Mouse (Mus musculus): ENCODE measurements around the gene Treml2.
"Not testable (repeated sequence)": the region's sequence is repeated elsewhere in the genome, so short reads cannot be mapped to it uniquely, and the experiment has no call there.

Gene Treml2

DNA sequence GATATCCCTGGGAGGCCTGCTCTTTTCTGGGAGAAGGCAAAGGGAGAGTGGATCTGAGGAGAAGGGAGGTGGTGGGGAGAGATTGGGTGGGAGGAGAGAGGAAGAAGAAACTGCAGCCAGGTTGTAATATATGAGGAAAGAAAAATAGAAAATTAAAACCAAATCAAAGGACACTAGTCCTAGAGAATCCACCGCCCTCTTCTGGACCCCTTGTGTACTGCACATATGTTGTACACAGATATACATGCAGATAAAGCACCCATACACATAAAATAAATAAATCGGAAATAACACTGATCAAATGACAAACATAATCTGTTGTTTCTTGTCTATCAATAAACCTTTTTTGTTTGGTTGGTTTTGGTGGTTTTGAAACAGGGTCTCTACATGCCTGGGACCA lies 12.0 kb upstream of the Treml2 start:
- in situ Hi-C loops (cut with MboI): no loop called here

DNA sequence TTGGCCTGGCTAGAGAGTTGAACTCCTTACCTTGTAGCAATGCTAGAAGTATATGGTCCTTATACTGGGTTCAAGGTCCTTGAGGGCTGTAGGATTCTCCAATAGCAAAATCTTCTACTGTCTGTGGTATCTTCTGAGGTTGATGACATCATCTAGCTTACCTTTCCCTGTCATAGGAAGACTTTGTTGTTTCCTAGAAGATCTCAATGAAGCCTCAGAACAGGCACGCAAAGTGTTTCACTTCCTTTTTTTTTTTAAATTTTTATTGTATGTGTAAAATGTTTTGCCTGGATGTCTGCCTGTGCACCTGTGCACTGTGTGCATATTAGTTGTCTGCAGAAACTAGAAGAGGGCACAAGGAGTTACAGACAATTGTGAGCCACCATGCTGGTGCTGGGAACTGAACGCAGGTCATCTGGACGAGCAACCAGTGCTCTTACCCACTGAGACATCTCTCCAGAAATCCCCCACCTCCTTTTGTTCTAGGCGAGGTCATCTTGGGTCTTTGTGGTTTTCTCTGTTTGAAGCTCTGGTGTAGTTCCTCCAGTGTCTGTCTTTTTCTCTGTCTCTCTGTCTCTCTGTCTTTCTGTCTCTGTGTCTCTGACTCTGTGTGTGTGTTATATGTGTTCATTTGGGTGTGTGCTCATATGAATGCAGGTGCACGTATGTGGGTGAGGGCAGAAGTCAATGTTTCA lies 5.7 kb upstream of the Treml2 start:
- in situ Hi-C loops (cut with MboI): no loop called here

DNA sequence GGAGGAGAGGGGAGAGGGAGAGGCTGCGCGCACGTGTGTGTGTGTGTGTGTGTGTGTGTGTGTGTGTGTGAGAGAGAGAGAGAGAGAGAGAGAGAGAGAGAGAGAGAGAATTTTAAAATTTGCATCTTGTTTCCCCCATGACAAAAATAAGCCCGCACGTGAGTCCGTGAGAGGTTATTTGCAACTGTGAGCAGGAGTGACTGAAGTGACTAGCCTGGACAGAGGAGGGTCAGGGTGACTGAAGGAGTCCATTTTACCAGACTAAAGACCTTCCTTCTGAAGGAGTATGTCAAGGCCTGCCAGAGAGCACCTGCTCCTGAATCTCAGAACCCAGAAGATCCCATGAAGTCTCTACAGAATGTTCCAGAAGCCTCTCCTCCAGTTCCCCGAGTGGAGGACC lies 458 bp downstream of the Treml2 start:
- in situ Hi-C loops (cut with MboI): no loop called here

DNA sequence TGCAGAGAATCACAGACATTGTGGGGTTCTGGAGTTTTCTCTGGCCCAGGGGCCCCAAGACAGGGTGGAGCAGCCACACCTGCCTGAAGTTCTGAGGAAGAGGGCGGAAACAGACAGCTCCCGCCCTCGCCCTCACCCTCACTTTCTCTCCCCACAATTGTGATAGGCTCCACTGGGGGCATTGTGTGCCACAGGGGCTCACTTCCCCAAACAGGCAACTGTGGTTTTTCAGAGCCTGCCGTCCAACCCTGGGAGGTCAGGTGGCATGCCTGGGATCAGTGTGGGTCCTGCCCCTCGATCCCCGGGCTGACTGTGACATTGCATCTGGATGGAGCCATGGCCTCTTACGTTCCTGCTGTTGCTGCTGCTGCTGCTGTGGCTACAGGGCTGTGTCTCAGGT lies 901 bp downstream of the Treml2 start:
- in situ Hi-C loops (cut with MboI): no loop called here

DNA sequence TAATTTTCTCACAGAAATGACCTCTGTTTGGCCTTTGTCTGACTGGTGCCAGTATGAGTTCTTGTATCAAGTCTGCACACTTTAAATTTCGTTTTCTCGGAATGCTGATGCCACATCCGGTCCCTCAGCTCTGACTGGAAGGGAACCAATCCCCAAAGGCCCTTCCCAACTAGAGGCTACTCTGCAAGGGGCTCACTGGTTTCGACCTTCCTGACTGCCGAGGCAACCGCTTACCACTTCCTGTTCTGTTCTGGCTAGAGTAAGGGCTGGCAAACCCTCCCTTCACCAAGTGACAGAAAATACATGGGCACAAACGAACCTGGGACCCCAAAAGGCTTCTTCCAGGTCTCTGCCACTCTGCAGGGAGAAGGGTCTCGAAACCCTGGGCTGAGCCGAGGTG lies 1.6 kb downstream of the Treml2 start:
- in situ Hi-C loops (cut with MboI): no loop called here

DNA sequence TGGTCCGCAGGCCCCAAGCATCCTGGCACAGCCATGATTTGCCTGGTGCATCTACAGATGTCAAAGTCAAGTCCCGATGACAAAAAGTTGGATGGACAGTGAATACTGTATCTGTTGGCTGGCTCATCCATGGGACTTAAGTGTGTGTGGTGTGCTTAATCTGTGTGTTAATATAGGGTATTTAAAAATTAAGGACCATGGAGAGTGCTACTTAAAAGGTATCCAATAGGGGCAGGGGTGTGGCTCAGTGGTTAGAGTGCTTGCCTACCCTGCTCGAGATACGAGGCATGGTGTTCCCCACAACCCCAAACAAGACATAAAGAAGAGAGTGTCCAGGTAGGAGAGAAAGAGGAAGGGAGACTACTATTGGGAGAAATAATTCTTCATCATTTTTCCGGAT lies 2.5 kb downstream of the Treml2 start:
- in situ Hi-C loops (cut with MboI): no loop called here

DNA sequence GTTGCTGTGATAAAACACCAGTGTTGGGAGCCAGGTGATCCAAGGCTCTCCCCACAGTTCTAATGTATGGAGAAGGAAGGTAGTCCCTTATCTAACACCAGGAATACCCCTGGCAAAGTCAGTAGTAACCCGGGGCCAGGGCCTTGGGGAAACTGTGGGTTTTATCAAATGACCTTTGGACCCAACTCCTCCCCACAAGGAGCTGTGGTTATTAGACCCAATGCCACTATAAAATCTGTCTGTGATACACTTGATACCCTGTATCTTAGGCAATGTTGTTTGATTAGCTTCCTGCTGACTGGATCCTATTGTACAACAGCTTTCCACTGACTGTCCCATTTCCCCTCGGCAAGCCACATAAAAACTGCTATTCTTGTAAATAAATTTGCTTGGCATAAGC lies 12.8 kb downstream of the Treml2 start:
- in situ Hi-C loops (cut with MboI): no loop called here

DNA sequence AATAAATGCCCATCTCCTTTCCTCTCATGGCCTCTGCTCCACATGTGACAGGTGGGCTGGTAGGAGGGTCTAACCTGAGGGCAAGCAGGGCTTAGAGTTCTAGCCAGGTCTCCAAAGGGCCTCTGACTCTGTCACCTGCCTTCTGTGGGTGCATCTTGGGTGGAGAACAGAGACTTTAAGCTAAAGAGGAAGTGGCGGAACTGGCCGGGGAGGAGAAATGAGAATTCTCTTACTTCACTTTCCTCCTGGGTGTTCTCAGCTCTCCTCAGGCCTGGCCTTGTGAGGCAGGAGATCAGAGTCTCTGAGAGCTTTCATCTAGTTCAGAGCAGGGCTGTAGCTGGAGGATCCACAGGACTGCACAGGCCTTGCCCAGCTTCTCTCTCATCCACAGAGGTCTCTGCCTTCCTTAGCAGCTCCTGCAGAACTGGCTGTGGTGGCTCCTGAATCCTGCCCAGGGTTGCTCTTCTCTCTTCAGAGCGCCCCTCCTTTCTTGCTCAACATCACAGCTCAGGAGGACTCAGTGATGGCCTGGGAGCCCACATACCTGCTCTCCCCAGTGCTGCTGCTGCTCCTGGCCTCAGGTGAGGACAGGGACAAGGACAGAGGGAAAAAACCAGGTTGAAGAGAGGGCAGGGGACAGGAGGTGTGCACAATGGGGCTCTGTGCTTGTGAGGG lies 16.7 kb downstream of the Treml2 start, which contains the start of gene B430306N03Rik:
TSS of gene B430306N03Rik (plus strand) at position 237 of the 675 bp plus-strand sequence.
- in situ Hi-C loops (cut with MboI): not testable (repeated sequence)

DNA sequence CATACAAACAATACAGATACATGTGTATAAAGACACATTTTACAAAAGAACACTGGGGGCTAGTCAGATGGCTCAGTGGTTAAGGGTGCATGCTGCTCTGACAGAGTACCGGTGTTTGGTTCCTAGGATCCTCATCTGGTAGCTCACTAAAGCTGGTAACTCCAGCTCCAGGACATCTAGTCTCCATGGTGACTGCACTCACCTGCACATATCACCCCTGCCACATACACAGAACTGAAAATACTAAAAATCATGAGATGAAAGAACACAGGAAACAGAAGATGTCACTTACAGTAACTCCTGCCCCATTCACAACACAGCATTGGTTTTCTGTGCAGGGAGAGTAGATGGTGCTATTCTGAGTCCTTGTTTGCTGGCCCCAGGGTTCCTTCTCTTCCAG lies 19.4 kb downstream of the Treml2 start:
- in situ Hi-C loops (cut with MboI): no loop called here

DNA sequence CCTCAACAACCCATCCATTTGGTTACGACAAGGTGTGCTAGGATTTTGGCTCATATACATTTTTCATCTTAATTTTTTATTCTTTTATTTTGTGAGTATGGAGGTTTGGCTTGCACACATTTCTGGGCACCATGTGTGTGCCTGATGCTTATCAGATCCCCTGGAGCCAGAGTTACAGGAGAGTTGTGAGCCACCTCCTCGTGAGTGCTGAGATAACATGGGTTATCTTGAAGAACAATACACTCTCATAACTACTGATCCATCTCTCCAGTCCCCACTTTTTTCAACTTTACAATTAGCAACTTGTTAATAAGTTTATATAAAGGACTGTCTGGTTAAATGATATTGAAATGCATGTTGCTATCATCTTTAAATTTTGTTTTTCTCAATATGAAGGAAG lies 22.0 kb downstream of the Treml2 start:
- in situ Hi-C loops (cut with MboI): no loop called here

DNA sequence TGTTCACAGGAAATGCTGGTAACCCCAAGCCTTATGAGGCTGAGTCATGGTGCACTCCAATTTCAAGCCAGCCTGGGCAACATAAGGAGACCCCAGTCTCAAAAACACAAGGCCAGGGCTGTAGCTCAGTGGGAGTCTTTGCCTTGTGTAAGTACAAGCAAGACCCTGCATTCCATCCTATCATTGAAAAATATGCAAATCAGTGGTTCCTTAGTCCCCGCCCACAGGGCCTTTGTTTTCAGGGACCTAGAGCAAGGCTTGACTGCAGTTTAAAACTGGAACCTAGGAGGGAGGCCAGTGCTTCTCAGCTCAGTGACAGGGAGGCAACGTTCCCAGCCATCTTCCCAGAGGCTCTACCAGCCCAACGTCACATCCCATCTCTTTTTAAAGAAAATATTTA lies 23.9 kb downstream of the Treml2 start:
- in situ Hi-C loops (cut with MboI): no loop called here

DNA sequence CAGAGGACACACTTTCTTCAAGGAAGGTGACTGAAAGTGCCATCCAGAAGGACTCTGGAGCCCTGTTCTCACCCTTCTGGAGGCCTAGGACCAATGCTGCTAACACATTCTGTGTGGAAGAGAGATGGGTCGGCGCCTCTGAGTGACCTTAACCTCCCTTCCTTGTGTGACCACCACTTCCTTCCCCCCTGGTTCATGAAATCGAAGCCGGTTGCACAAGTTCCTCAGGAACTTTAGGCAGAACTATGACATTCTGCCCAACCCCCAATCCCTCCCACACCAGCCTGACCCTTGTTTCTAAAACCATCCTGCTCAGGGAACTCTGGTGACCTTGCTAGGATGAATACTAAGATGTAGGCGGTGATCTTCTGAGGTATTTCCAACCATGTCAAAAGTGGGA lies 25.0 kb downstream of the Treml2 start:
- in situ Hi-C loops (cut with MboI): no loop called here

DNA sequence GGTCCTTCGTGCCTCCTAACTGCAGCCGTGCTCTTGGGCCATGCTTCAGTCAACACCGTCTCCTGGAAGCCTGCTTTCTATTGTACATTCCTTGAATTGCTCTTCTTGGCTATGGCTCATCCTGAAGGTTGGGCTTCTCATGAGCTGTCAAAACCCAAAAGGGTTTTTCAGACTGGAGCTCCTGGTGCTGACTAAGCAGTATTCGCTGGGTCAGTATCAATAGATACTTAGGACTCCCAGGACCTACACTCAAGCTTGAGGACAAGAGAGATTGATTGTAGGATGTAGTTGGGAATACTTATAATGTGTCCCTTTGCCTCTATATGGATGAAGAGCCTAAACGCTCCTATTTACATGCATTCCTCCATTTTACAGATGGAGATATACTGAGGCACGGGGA lies 25.8 kb downstream of the Treml2 start:
- in situ Hi-C loops (cut with MboI): no loop called here

DNA sequence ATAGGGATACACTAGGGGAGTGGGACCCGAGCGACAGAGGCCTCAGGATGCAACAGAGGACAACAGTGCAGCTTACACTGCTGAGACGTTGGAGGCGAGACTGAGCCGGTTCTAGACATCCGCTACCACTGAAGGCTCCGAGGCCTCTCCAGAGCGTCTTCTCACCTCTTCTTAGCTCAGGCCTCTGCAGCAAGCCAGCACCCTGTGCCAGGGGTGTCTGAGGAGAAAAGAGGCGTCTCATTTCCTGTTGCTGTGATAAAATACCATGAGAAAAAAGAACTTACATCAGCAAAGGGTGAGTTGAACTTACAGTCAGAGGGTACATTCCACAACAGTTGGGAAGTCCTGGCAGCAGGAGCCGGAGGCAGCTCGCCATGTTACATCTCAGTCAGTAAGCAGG lies 26.3 kb downstream of the Treml2 start:
- in situ Hi-C loops (cut with MboI): no loop called here

DNA sequence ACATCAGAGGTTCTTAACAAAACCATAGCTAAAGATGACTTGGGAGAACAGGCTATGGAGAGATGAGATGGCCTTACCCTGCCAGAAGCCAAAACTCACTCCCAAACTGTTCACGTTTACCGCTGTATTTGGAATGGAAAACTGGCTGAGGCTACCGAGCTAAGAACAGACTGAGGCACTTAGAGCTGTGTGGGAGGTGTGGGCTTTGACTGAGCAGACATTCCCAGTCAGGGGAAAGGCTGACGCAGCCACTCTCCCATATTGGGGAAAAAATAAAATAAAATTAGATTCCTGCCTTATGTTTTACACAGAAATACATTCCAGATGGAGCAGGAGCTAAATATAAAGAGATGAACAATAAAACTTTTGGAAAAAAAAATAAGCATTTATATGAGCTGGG lies 27.4 kb downstream of the Treml2 start:
- in situ Hi-C loops (cut with MboI): no loop called here

DNA sequence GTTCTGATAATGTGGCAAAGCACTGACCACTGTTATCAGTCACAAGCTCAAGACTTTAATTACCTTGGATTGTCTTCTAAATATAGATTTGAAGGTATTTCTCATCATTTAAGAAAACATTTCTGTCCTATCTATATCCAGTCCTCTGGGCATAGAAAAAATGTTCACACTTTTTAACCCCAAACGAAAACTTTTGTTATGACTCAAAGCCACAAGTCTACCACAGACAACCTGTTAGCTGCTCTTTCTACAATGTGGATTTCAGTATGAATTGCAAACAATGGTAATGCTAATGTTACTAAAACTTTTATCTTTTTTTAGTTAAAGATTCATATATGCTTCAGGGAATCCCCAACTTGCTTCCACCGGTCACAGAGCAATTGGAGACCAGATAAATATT lies 33.2 kb downstream of the Treml2 start:
- in situ Hi-C loops (cut with MboI): no loop called here

DNA sequence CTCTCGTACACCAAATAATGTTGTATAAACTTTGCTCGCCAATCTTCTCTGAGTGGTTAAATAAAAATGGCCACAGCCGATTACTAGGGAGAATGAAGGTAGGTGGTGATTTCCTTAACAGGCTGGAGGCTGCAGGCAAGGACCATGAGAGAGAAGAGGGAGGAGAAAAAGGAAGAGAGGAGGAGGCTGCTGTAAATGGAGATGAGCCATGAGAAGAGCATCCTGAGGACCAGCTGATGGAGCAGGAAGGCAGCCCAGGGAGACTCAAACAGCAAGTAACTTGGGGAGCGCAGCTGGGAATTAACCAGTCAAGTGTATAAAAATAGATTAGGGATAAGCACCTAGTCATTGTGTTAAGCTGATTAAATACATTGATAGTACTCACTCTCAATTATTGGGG lies 34.9 kb downstream of the Treml2 start:
- in situ Hi-C loops (cut with MboI): no loop called here

DNA sequence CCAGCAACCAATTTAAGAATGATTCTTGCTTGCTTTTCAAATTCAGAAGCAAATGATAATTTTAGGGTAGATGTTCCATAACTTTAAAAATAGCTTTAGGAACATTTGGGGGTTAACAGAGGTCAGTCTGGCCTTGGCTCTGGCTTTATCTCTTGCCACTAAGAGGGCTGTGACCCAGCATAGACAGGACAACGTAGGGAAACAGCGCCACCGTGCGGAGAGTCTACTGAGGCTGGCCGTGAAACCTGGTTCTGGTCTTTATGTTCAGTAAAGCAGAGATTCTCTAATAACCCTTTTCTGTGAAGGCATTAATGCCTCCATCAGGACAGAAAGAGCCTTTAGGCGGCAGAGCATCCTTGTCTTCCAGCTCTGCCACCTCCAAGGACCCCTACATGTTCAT lies 37.6 kb downstream of the Treml2 start:
- in situ Hi-C loops (cut with MboI): loop anchor here (5.0 kb wide), 1 partner anchor 55 kb away; no protein-coding TSS in a partner anchor

DNA sequence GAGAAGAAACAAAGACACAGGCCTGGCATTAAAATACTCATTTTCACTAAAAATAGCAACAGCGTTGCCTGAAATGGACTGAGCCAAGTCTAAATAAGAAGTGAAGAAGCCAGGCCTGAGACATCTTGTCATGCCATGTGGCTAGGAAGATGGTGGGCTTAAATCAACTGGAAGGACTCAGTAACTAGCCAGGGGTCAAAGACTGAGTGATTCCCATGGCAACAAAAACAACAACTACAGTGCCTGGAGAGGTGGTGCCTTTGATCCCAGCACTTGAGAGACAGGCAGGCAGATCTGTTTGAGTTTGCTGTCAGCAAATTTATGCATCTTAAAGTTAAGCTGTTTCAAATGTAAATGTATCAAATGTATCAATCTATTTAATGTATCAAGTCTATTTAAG lies 41.0 kb downstream of the Treml2 start:
- in situ Hi-C loops (cut with MboI): no loop called here

DNA sequence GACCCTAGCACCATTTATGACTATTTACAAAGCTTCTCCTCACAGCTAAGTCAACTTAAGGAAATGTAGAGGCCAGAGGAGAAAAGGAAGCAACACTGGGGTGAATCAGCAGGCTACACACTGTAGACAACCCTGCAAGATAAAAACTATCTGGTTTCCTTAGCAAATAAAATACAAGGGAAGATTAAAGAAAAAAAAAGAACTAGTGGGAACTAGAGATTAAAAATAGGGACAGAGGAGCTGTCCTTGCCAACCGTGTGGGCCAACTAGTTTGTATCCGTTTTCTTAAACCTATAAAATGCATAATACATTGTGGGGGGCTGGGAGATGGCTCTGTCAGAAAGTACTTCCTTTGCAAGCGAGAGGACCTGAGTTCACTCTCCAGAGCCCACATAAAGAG lies 42.6 kb downstream of the Treml2 start:
- in situ Hi-C loops (cut with MboI): no loop called here

DNA sequence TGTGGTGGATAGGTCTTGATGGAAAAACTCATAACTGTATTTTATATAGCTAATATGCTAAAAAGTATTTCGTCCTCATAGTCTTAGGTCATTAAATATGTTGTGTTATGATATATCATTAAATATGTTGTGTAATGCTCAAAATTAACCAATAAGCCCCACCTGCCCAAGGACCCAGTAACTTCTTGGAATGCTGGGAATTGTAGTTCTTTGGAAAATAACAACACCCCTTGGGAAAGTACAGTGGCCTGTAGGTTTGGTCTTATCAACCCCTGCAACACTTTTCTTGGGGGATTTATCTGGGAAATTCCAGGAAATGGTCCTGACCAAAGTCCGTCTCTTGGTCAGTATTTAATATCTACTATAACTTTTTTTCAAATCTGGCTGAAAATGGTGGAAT lies 43.8 kb downstream of the Treml2 start:
- in situ Hi-C loops (cut with MboI): no loop called here

DNA sequence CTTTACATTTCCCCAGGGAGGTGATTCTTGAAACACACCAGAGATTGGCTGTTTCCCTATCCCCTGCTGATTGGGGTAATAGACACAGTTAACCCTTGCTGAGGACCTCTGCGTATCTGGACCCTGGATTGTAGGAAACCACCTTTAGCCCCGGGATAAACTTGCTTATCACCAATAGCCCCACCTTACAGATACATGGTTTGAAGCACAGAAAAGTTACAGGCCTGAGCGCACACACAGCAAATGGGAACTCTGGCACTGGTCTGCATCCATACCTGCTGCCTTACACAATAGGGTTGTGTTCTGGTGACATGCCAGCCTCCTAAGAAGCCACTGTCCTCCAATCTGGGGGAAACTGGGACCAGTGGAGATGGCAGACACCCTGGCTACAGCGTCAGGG lies 46.5 kb downstream of the Treml2 start:
- in situ Hi-C loops (cut with MboI): no loop called here

DNA sequence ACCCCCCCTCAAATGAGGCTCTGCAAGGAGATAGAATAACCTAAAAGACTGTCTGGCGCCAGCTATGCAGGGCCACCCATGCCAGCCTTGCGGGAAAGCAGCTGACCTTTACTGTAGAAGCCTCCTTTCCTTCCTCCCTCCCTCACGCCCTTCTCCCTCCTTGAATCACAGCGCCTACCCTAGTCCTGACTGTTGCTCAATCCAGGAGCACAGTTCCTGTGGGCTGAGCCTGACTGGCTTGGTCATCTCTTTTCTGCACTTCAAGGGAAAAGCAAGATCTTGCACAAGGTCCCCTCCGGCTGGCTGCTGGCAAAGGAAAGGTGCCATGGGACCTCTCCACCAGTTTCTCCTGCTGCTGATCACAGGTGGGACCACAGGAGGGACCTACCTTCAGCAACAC lies 46.9 kb downstream of the Treml2 start, which contains the start of gene Trem2:
TSS of gene Trem2 (plus strand) at position 171 of the 400 bp plus-strand sequence.
- in situ Hi-C loops (cut with MboI): no loop called here

DNA sequence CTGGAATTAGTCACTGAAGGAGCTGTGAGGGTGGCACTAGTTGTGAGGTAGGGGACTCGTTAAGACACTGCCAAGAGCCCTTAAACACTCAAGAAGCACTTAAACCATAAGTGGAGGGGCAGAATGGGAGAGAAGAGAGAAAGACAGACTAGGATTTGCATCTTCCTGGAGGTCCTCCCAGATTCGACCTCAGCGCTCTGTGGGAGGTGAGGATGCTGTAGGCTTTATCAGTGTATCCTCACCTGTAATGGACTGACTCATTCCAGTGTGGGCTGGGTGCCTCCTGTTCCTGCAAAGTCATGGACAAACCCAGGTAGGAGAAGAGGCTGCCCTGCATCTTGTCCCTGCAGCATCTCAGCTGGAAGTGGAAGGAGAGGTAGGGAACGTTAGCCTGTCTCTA lies 47.5 kb downstream of the Treml2 start:
- in situ Hi-C loops (cut with MboI): no loop called here

All from mature B cell (primary cell).